Mouse (Mus musculus) CH12.LX (cell line): ENCODE data around the gene Nucb1. TPM values are rescaled to one million over a fixed set of nuclear protein-coding genes. Genes with fewer than 3 reads are reported as not detected.
"Not testable (repeated sequence)": the region's sequence is repeated elsewhere in the genome, so short reads cannot be mapped to it uniquely, and the experiment has no call there.

Source experiments
- DNase-seq: peaks from one replicate; pipeline ENCODE4 v3.0.0-alpha.2; 2013; ENCODE audit errors: extremely low read depth
- H3K27ac ChIP-seq: 2 replicates; pipeline ENCODE4 v1.5.1; 2012; ENCODE audit warnings: low read depth, mild to moderate bottlenecking, control low read depth, moderate library complexity; ENCODE audit not compliant: insufficient read depth
- H3K27me3 ChIP-seq: replicated peaks from 2 replicates; pipeline ENCODE3; 2012; ENCODE audit warnings: inconsistent platforms
- H3K36me3 ChIP-seq, 2 experiments: replicated peaks in 1 of 2; 2 replicates each; pipeline versions ENCODE3 to v1.6.1; 2012; ENCODE audit warnings: inconsistent platforms in 1 of 2, low read length in 1 of 2, mild to moderate bottlenecking in 1 of 2, mixed read lengths in 1 of 2, moderate library complexity in 1 of 2; ENCODE audit not compliant: control insufficient read depth in 1 of 2, insufficient read depth in 1 of 2
- H3K4me1 ChIP-seq, 2 experiments: 2 replicates each; pipeline ENCODE4 v1.6.1; 2012; ENCODE audit warnings: inconsistent platforms in 1 of 2, moderate library complexity in 1 of 2; ENCODE audit not compliant: insufficient read depth in 2 of 2, control insufficient read depth in 1 of 2
- H3K4me2 ChIP-seq: 2 replicates; pipeline ENCODE4 v1.6.1; 2012; ENCODE audit warnings: low read depth, mild to moderate bottlenecking, control low read depth; ENCODE audit not compliant: poor library complexity, insufficient read depth, severe bottlenecking
- H3K4me3 ChIP-seq, 3 experiments: fragments of 150-350 bp in 1 of 3; sonication (generic) in 1 of 3; replicated peaks in 1 of 3; 2 replicates each; pipeline versions ENCODE3 to v1.5.1; 2011 to 2012; ENCODE audit warnings: low read depth in 2 of 3, low read length in 2 of 3, mild to moderate bottlenecking in 2 of 3, moderate library complexity in 2 of 3, control low read depth in 1 of 3, improper control_type of control experiment in 1 of 3, inconsistent platforms in 1 of 3, mixed read lengths in 1 of 3; ENCODE audit not compliant: poor library complexity in 1 of 3
- H3K79me2 ChIP-seq: replicated peaks from 2 replicates; pipeline ENCODE4 v1.6.1; 2012; ENCODE audit warnings: mild to moderate bottlenecking, moderate library complexity; ENCODE audit not compliant: control insufficient read depth, poor library complexity, insufficient read depth, severe bottlenecking; ENCODE audit errors: extremely low read depth
- H3K9ac ChIP-seq: 2 replicates; pipeline ENCODE4 v1.6.1; 2012; ENCODE audit warnings: low read depth, mild to moderate bottlenecking, control low read depth, moderate library complexity; ENCODE audit not compliant: insufficient read depth
- H3K9me3 ChIP-seq: replicated peaks from 2 replicates; pipeline ENCODE3; 2012; ENCODE audit warnings: low read length, inconsistent platforms, mixed read lengths
- BHLHE40 ChIP-seq: IDR thresholded peaks from 2 replicates; pipeline ENCODE4 v1.6.1; 2011; ENCODE audit warnings: mild to moderate bottlenecking, low read depth, low read length, improper control_type of control experiment
- CHD1 ChIP-seq: IDR thresholded peaks from 2 replicates; pipeline ENCODE4 v1.6.1; 2012; ENCODE audit warnings: low read depth, low read length, improper control_type of control experiment, inconsistent platforms
- CHD2 ChIP-seq: IDR thresholded peaks from 2 replicates; pipeline ENCODE4 v1.6.1; 2011; ENCODE audit warnings: low read length, improper control_type of control experiment
- ELF1 ChIP-seq: IDR thresholded peaks from 2 replicates; pipeline ENCODE4 v1.6.1; 2014; ENCODE audit warnings: low read depth, mild to moderate bottlenecking, inconsistent platforms, low read length, improper control_type of control experiment
- EP300 ChIP-seq: IDR thresholded peaks from 2 replicates; pipeline ENCODE4 v1.6.1; 2011; ENCODE audit warnings: low read length, improper control_type of control experiment
- HCFC1 ChIP-seq: IDR thresholded peaks from 2 replicates; pipeline ENCODE4 v1.6.1; 2012; ENCODE audit warnings: low read depth, mild to moderate bottlenecking, inconsistent platforms, low read length, improper control_type of control experiment
- IRF4 ChIP-seq: IDR thresholded peaks from 2 replicates; pipeline ENCODE4 v1.6.1; 2014; ENCODE audit warnings: low read depth, mild to moderate bottlenecking, inconsistent platforms, low read length, improper control_type of control experiment
- JUN ChIP-seq: IDR thresholded peaks from 2 replicates; pipeline ENCODE4 v1.6.1; 2011; ENCODE audit warnings: low read depth, mild to moderate bottlenecking, low read length, improper control_type of control experiment, moderate library complexity; ENCODE audit not compliant: insufficient read depth
- MAFK ChIP-seq: IDR thresholded peaks from 2 replicates; pipeline ENCODE4 v1.6.1; 2011; ENCODE audit warnings: low read length, improper control_type of control experiment; ENCODE audit not compliant: insufficient replicate concordance
- MAX ChIP-seq: IDR thresholded peaks from 2 replicates; pipeline ENCODE4 v1.6.1; 2011; ENCODE audit warnings: low read length, improper control_type of control experiment
- MAZ ChIP-seq: IDR thresholded peaks from 2 replicates; pipeline ENCODE4 v1.6.1; 2012; ENCODE audit warnings: low read depth, mild to moderate bottlenecking, inconsistent platforms, low read length, improper control_type of control experiment, moderate library complexity
- MEF2A ChIP-seq: IDR thresholded peaks from 2 replicates; pipeline ENCODE4 v1.6.1; 2014; ENCODE audit warnings: low read depth, mild to moderate bottlenecking, inconsistent platforms, low read length, improper control_type of control experiment, borderline replicate concordance
- MYC ChIP-seq: IDR thresholded peaks from 2 replicates; pipeline ENCODE4 v1.6.1; 2011; ENCODE audit warnings: low read depth, mild to moderate bottlenecking, improper control_type of control experiment, low read length
- NELFE ChIP-seq: IDR thresholded peaks from 2 replicates; pipeline ENCODE4 v1.6.1; 2011; ENCODE audit warnings: low read depth, low read length, improper control_type of control experiment
- NRF1 ChIP-seq: IDR thresholded peaks from 2 replicates; pipeline ENCODE4 v1.6.1; 2014; ENCODE audit warnings: low read depth, mild to moderate bottlenecking, inconsistent platforms, low read length, improper control_type of control experiment, moderate library complexity
- PAX5 ChIP-seq: IDR thresholded peaks from 2 replicates; pipeline ENCODE4 v1.6.1; 2012; ENCODE audit warnings: low read length, inconsistent platforms, mixed read lengths
- POLR2A ChIP-seq: IDR thresholded peaks from 2 replicates; pipeline ENCODE4 v1.6.1; 2011; ENCODE audit warnings: low read depth, mild to moderate bottlenecking, improper control_type of control experiment, low read length
- RCOR1 ChIP-seq: conservative IDR thresholded peaks from 2 replicates; pipeline ENCODE4 v1.6.1; 2012; ENCODE audit warnings: low read depth, mild to moderate bottlenecking, inconsistent platforms, low read length, improper control_type of control experiment
- SIN3A ChIP-seq: IDR thresholded peaks from 2 replicates; pipeline ENCODE4 v1.6.1; 2012; ENCODE audit warnings: low read length, improper control_type of control experiment, inconsistent platforms
- UBTF ChIP-seq: IDR thresholded peaks from 2 replicates; pipeline ENCODE4 v1.6.1; 2012; ENCODE audit warnings: low read depth, mild to moderate bottlenecking, inconsistent platforms, low read length, improper control_type of control experiment, moderate library complexity
- ZC3H11A ChIP-seq: IDR thresholded peaks from 2 replicates; pipeline ENCODE4 v1.6.1; 2012; ENCODE audit warnings: low read depth, mild to moderate bottlenecking, inconsistent platforms, low read length, improper control_type of control experiment
- ZMIZ1 ChIP-seq: IDR thresholded peaks from 2 replicates; pipeline ENCODE4 v1.6.1; 2012; ENCODE audit warnings: low read depth, mild to moderate bottlenecking, inconsistent platforms, low read length, improper control_type of control experiment
- ZNF384 ChIP-seq: IDR thresholded peaks from 2 replicates; pipeline ENCODE4 v1.6.1; 2012; ENCODE audit warnings: low read depth, low read length, improper control_type of control experiment, inconsistent platforms
- dilution Hi-C: fragments of 300-500 bp; cut with MboI; formaldehyde crosslinking; loops from 2 replicates; pipeline ENCODE4 v1.14.3; 2020; ENCODE audit warnings: low sequenced_read_pairs; ENCODE audit not compliant: extremely low pct_unique_long_range_greater_than_20kb, extremely low pct_ligation_motif_present
- in situ Hi-C: fragments of 300-500 bp; cut with MboI; formaldehyde crosslinking; loops from 3 replicates; pipeline ENCODE4 v1.14.3; 2019; ENCODE audit warnings: low sequenced_read_pairs, low pct_ligation_motif_present, low pct_unique_long_range_greater_than_20kb, mixed read lengths
- polyA plus RNA-seq: library from polyadenylated mRNA; unstranded; fragments of >175 nt; gene quantifications from 2 replicates; pipeline ENCODE4 v1.2.1, GENCODE M21; 2012; ENCODE audit warnings: low read depth; ENCODE audit not compliant: insufficient read length
- total RNA-seq, 2 experiments: library from RNA; depleted of rRNA; stranded (reverse); fragments of 300-350 nt in 1 of 2; fragments of >200 nt in 1 of 2; gene quantifications; 2 replicates each; pipeline ENCODE4 v1.2.3; 2012 to 2014

Nucb1 gene
- total and polyA plus RNA-seq, 3 experiments, result 40.8 to 90.4 (median 83.4) TPM

- H3K36me3 ChIP-seq, result peaks cover 24 to 39% of the 10 kb centered on the region in 2 experiments
- H3K79me2 ChIP-seq, result peaks cover 30% of the 10 kb centered on the region
- peaks cover 16 to 39% of the 10 kb centered on the region in 2 experiments for H3K4me1 ChIP-seq
- H3K4me2 ChIP-seq, result peak overlapping the region; percentile 78
- peaks cover 3% of the 10 kb centered on the region for H3K9me3 ChIP-seq
- dilution Hi-C loops, result no loop called here
- DNase-seq, result no peak
- H3K9ac ChIP-seq, result peak overlapping the region; percentile 81
- TF ChIP-seq NELFE (peak; percentile 23; the same call in 1 of the 2 replicates), CHD1 (peak; percentile 84), RCOR1 (no peak), EP300 (no peak), POLR2A (no peak; the same call in 1 of the 2 replicates), MYC (no peak), HCFC1 (peak; percentile 56), ZMIZ1 (peak; percentile 1; the same call in 1 of the 2 replicates), NRF1 (0 out of 2 replicates have a peak, but pooled peaks have one; percentile 6), UBTF (peak; percentile 19; the same call in 1 of the 2 replicates), ELF1 (peak; percentile 78), JUN (no peak), ZC3H11A (no peak), IRF4 (no peak), MAX (no peak)
- peak overlapping the region; percentile 73 to 81 (median 77) for H3K4me3 ChIP-seq
- in situ Hi-C loops, result loop anchor here (5.0 to 10.0 kb wide), 2 partner anchors 97 to 220 kb away; partner anchors contain the start of gene Ntn5
- H3K27ac ChIP-seq, result peak overlapping the region; percentile 40; the same call in 1 of the 2 replicates
- no peaks in the 10 kb centered on the region for H3K27me3 ChIP-seq
Measured at GRCm38 (mm10) chr7:45465112-45465511, 45.1 kb downstream of the Nucb1 start.

GRCm38 (mm10) chr7:45463987-45464778 is 46.0 kb downstream of the Nucb1 start:
- Histone ChIP-seq H3K4me2 (peak overlapping the region; percentile 78), H3K36me3 (peaks cover 24 to 39% of the 10 kb centered on the region in 2 experiments), H3K27me3 (no peaks in the 10 kb centered on the region), H3K4me3 (peak overlapping the region in 2 of 3 experiments; percentile 77 to 81)
- no peak for DNase-seq
- TF ChIP-seq MAZ (no peak), SIN3A (no peak), BHLHE40 (no peak), ZNF384 (no peak), NRF1 (no peak), MEF2A (no peak), PAX5 (no peak), UBTF (no peak), CHD2 (no peak), MAFK (no peak), RCOR1 (no peak)
- TF ChIP-seq, all 38 proteins: peak for 0
- in situ Hi-C loops, result loop anchor here (10.0 kb wide), 1 partner anchor 221 kb away; the partner anchor contains the start of gene Ntn5
- dilution Hi-C loops, result no loop called here
- no peak overlapping the region for H3K27ac ChIP-seq
- H3K9me3 ChIP-seq, result peaks cover 2% of the 10 kb centered on the region
- H3K4me1 ChIP-seq, result peaks cover 16 to 41% of the 10 kb centered on the region in 2 experiments
- peaks cover 32% of the 10 kb centered on the region for H3K79me2 ChIP-seq
- H3K9ac ChIP-seq, result peak overlapping the region; percentile 81

DNA sequence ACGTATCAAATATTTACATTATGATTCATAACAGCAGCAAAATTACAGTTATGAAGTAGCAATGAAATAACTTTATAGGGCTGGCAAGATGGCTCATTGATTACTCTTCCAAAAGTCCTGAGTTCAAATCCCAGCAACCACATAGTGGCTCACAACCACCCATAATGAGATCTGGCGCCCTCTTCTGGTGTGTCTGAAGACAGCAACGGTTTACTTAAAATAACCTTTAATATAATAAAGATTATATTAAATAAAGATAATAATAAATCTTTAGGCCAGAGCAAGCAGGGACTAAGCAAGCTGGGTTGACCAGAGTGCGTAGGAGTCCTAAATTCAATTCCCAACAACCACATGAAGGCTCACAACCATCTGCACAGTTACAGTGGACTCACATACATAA is 47.3 kb downstream of the Nucb1 start:
- H3K9me3 ChIP-seq, H3K27me3 ChIP-seq, H3K4me3 ChIP-seq, dilution Hi-C loops, H3K27ac ChIP-seq, H3K9ac ChIP-seq, DNase-seq, H3K4me2 ChIP-seq: not testable (repeated sequence)
- Histone ChIP-seq H3K36me3 (peaks cover 33 to 49% of the 10 kb centered on the region in 2 experiments), H3K4me1 (peaks cover 16 to 41% of the 10 kb centered on the region in 2 experiments), H3K79me2 (peaks cover 43% of the 10 kb centered on the region)
- in situ Hi-C loops, result loop anchor here (10.0 kb wide), 1 partner anchor 222 kb away; the partner anchor contains the start of gene Ntn5
